Mouse (Mus musculus) liver, embryonic 13.5 days (tissue): ENCODE results near the gene Pls1. TPM values are rescaled to one million over a fixed set of nuclear protein-coding genes. Genes with fewer than 3 reads are reported as not detected.

Experiments
- ATAC-seq: fragments of 200-750 bp; cut with Nextera tagmentation; 2 replicates; pipeline ENCODE4 v1.8.0; 2017; ENCODE audit warnings: low read depth, mild to moderate bottlenecking, moderate number of reproducible peaks, moderate library complexity
- DNase-seq: peaks from one replicate; pipeline ENCODE4 v3.0.0; 2022
- H3K27ac ChIP-seq: fragments of 300-500 bp; sonication (generic); 2 replicates; pipeline ENCODE4 v1.5.1; 2015; ENCODE audit warnings: moderate library complexity, mild to moderate bottlenecking, inconsistent platforms
- H3K27me3 ChIP-seq: fragments of 300-500 bp; sonication (generic); 2 replicates; pipeline ENCODE4 v1.6.1; 2015; ENCODE audit warnings: mild to moderate bottlenecking, inconsistent platforms
- H3K36me3 ChIP-seq: fragments of 300-500 bp; sonication (generic); 2 replicates; pipeline ENCODE4 v1.6.1; 2015; ENCODE audit warnings: mild to moderate bottlenecking, inconsistent platforms
- H3K4me1 ChIP-seq: fragments of 300-500 bp; sonication (generic); replicated peaks from 2 replicates; pipeline ENCODE4 v1.6.1; 2015; ENCODE audit warnings: inconsistent platforms
- H3K4me2 ChIP-seq: fragments of 300-500 bp; sonication (generic); 2 replicates; pipeline ENCODE4 v1.6.1; 2015; ENCODE audit warnings: inconsistent platforms, mild to moderate bottlenecking, moderate library complexity
- H3K4me3 ChIP-seq: fragments of 300-500 bp; sonication (generic); replicated peaks from 2 replicates; pipeline ENCODE4 v1.5.1; 2015; ENCODE audit warnings: mild to moderate bottlenecking, inconsistent platforms
- H3K9ac ChIP-seq: fragments of 300-500 bp; sonication (generic); 2 replicates; pipeline ENCODE4 v1.6.1; 2015; ENCODE audit warnings: mild to moderate bottlenecking, inconsistent platforms
- H3K9me3 ChIP-seq: fragments of 300-500 bp; sonication (generic); replicated peaks from 2 replicates; pipeline ENCODE4 v1.6.1; 2016; ENCODE audit warnings: inconsistent platforms
- WGBS: fragments of 180-500 bp; shearing (Covaris S2); methylation state at CpG from one replicate; pipeline ENCODE4 v1.1.7; 2015; ENCODE audit not compliant: insufficient replicate concordance; 5-methylcytosine and 5-hydroxymethylcytosine counted together
- polyA plus RNA-seq: library from polyadenylated mRNA; unstranded; fragments of >200 nt; fragmentation: Nextera tagmentation; extraction: Ambion mirVana; gene quantifications from 2 replicates; pipeline ENCODE4 v1.2.1, GENCODE M21; 2015

Gene Pls1
- polyA plus RNA-seq, 1 experiment from 2014 or later: 9.6 TPM

DNA sequence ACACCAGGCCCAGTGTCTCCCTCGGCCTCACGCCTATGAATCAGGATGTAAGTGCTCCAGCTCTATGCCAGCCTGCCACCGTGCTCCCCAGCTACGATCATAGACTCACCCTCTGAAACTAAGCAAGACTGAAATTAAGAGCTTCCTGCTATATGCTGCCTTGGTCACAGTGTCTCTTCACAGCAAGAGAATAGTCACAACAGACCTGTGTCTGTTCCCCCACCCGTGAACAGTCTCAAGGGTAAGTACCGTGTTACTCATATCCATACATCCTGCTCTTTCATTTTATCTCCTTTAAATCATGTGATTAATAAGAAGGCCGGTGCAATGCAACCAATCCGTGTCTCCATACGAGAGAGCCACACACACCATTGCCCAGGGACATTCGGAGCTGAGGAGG, 9.4 kb downstream of the Pls1 start:
- Histone ChIP-seq H3K27me3 (no peaks in the 10 kb centered on the region), H3K4me2 (no peak overlapping the region), H3K9me3 (no peaks in the 10 kb centered on the region), H3K4me1 (no peaks in the 10 kb centered on the region), H3K36me3 (no peaks in the 10 kb centered on the region), H3K9ac (no peak overlapping the region), H3K27ac (no peak overlapping the region), H3K4me3 (no peak overlapping the region)
- ATAC-seq (no peak), DNase-seq (no peak)
- WGBS: 72% methylated on average over 10 of the region's 10 CpGs

DNA sequence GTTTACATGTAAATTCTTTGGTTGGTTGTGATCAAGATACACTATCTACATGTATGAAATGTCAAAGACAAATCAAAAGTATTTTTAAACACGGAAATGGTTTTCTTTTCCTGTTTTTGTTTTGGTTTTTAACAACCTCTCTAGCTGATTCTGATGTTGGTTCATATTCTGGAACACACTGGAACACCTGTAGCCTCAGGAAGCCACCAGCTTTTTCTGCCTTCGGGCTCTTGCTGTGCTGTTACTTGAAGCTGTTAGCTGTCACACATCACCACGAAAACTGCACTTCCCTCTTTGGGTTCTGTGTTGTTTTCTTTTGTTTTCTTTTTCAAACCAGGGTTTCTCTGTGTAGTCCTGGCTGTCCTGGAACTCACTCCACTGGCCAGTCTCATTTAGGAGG, 10.3 kb downstream of the Pls1 start:
- Histone ChIP-seq H3K36me3 (no peaks in the 10 kb centered on the region), H3K4me2 (no peak overlapping the region), H3K27me3 (no peaks in the 10 kb centered on the region), H3K4me1 (no peaks in the 10 kb centered on the region), H3K9me3 (no peaks in the 10 kb centered on the region), H3K4me3 (no peak overlapping the region), H3K27ac (no peak overlapping the region), H3K9ac (no peak overlapping the region)
- DNase-seq: no peak
- no peak for ATAC-seq
- WGBS: 28% methylated on average over 3 of the region's 3 CpGs

DNA sequence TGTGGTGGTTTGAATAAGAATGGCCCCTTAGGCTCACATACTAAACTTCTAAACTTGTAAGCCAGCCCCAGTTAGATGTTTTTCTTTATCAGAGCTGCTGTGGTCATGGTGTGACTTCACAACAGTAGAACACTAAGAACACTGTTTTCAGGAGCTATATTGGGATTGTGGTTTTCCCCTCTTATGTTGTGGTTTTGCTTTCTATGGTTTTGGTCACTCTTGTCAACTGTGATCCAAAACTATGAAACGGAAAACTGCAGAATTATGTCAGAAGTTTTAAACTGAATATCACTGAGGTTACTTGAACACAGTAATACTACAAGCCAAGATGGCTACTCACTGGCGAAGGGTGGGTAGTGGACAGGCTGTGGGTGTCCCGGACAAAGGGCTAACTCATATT, 12.4 kb downstream of the Pls1 start:
- no peak overlapping the region for H3K4me2 ChIP-seq
- ATAC-seq: no peak
- no peaks in the 10 kb centered on the region for H3K4me1 ChIP-seq
- H3K36me3 ChIP-seq: no peaks in the 10 kb centered on the region
- no peak overlapping the region for H3K27ac ChIP-seq
- DNase-seq: no peak
- no peaks in the 10 kb centered on the region for H3K9me3 ChIP-seq
- H3K27me3 ChIP-seq: no peaks in the 10 kb centered on the region
- no peak overlapping the region for H3K4me3 ChIP-seq
- no peak overlapping the region for H3K9ac ChIP-seq
- 49% methylated on average over 3 of the region's 3 CpGs for WGBS

DNA sequence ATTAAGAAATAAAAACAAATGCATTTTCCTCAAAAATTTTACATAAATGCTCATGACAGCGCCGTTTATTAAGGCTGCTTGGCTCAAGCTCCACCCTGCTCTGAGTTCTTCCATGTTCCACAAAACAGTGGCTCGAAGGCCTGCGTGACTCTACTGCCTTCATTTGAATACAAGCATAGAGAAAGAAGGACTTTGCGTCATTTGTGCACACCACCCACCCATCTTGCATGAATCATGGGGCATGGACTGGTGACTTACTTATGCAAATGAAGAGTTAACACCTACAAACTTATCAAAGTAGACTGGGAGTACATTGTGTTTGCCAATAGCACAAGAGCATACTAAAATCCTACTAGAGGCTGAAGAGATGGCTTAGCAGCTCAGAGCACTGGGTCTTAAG, 17.5 kb downstream of the Pls1 start:
- WGBS: 75% methylated on average over 5 of the region's 5 CpGs
- no peaks in the 10 kb centered on the region for H3K9me3 ChIP-seq
- no peak overlapping the region for H3K27ac ChIP-seq
- H3K9ac ChIP-seq: no peak overlapping the region
- ATAC-seq (no peak), DNase-seq (no peak)
- no peaks in the 10 kb centered on the region for H3K27me3 ChIP-seq
- 0 out of 2 replicates have a peak, but pooled peaks cover 3% of the 10 kb centered on the region for H3K4me1 ChIP-seq
- H3K36me3 ChIP-seq: no peaks in the 10 kb centered on the region
- no peak overlapping the region for H3K4me2 ChIP-seq
- H3K4me3 ChIP-seq: no peak overlapping the region

DNA sequence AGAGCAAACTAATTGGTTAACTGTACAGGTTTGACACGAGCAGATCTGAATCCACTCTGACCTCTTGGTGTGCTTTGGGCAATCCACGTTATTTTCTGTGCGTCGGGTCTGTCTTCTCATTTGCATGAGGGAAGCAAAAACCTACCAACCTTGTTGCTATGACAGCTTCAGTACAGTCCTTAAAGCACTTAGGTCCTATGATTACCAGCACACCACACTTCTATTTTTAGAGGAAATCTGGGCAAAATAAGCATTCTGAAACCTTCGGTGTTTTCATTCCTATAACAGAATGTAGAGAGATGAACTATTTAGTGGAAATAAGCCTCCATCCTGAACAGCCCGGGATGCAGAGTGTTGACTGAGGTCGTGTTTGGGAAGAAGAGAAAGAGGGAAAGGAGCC, 22.6 kb downstream of the Pls1 start:
- 66% methylated on average over 7 of the region's 7 CpGs for WGBS
- ATAC-seq: no peak

DNA sequence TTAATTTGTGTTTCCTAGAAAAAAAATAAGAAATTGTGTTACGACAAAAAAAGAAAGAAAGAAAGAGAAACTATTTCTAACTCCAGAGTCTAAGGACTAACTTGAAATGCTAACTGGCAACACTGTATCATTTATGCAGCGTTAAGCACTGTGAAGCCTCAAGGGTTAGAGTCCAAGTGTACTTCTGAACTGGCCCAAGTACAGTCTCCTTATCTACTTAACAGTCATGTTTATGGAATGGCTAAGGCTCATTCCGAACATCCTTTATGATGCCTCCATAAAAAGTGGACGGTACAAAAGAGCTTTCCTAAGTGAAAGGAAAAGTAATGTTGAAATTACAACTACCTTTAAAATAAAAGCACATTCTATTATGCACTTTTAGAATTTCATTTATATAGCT, 29.4 kb downstream of the Pls1 start:
- Histone ChIP-seq H3K27ac (no peak overlapping the region), H3K4me2 (no peak overlapping the region), H3K9ac (no peak overlapping the region), H3K4me1 (no peaks in the 10 kb centered on the region), H3K27me3 (no peaks in the 10 kb centered on the region), H3K36me3 (no peaks in the 10 kb centered on the region), H3K4me3 (no peak overlapping the region), H3K9me3 (no peaks in the 10 kb centered on the region)
- WGBS: 68% methylated on average over 4 of the region's 4 CpGs
- ATAC-seq (no peak), DNase-seq (no peak)

More for the DNA sequence above, 22.6 kb downstream of the Pls1 start:
- H3K27ac ChIP-seq: no peak overlapping the region
- no peak overlapping the region for H3K4me2 ChIP-seq
- H3K4me1 ChIP-seq: 0 out of 2 replicates have a peak, but pooled peaks cover 3% of the 10 kb centered on the region
- no peak overlapping the region for H3K9ac ChIP-seq
- no peaks in the 10 kb centered on the region for H3K36me3 ChIP-seq
- DNase-seq: no peak
- H3K4me3 ChIP-seq: no peak overlapping the region
- H3K9me3 ChIP-seq: no peaks in the 10 kb centered on the region
- H3K27me3 ChIP-seq: no peaks in the 10 kb centered on the region

DNA sequence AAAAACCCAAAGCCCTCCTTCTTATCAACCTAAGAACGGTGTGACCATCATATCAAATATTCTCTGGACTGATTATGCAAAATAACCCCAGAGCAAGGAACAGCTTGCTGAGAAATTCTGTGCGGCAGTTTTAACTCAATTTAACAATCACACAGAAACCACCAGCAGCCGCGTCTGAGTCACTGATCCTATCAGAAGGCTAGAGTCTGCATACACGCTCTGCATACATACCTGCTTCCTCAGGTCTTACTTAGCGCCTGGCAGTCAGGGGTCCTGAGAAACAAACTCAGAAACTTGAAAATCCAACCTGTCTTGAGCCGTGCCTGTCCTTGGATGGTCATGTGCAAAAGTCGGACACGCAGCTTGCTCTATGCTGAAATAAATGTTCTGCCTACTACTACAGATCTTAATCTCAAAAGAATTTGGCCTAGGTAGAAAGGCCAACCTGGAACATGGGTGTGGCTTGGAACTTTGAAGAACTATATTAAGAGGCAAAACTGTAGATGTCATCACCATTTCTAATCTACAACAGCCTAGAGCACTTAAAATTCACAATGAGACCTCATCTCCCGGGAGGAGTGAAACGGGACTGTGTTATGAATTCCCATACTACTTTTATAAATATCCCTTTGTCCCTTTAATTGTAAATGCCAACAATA, 30.0 kb downstream of the Pls1 start:
- no peak for ATAC-seq
- Histone ChIP-seq H3K36me3 (no peaks in the 10 kb centered on the region), H3K4me3 (no peak overlapping the region), H3K9me3 (no peaks in the 10 kb centered on the region), H3K27me3 (no peaks in the 10 kb centered on the region), H3K27ac (no peak overlapping the region), H3K4me2 (no peak overlapping the region), H3K4me1 (no peaks in the 10 kb centered on the region), H3K9ac (no peak overlapping the region)
- 60% methylated on average over 11 of the region's 11 CpGs for WGBS
- DNase-seq: no peak

DNA sequence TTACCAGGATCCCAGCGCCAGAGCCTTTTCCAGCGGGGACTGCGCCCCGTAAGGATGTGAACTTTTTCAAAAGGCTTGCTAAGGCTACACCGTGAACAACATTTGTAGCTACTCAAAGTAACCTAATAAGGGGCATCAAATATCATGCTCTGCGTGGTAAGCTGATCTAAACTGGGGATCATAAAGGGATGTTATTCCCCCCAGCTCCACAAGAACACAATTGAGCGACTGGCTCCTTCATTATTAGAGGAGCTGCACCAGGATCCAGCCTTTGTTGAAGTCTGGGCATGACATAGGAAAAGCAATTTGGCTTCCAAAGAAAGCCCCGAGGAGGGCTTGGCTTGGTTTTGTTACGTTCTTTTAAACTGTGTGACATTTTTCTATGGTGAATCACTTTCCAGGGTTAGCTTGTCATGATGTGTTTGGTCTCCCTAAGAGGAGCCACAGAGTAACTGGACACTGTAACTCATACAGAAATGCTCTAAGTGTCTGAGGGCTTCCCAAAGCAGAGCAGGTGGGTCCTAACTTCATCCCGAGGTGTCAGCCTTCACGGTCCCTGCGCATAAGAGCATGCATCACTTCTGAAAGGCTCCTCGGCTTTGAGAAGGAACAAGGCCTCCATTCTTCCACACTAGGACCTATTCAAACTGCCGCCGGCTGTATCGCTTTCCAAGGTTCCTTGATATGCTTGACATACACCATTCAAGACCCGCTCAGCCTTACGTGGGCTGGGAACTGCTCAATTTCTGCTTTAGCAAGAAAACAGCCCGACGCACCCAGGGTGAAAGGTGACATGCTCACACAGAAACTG, 31.2 kb downstream of the Pls1 start:
- Histone ChIP-seq H3K27ac (no peak overlapping the region), H3K4me1 (no peaks in the 10 kb centered on the region), H3K9ac (no peak overlapping the region), H3K27me3 (no peaks in the 10 kb centered on the region), H3K4me3 (no peak overlapping the region), H3K9me3 (no peaks in the 10 kb centered on the region), H3K4me2 (no peak overlapping the region), H3K36me3 (no peaks in the 10 kb centered on the region)
- ATAC-seq (no peak), DNase-seq (no peak)
- 78% methylated on average over 20 of the region's 20 CpGs for WGBS

DNA sequence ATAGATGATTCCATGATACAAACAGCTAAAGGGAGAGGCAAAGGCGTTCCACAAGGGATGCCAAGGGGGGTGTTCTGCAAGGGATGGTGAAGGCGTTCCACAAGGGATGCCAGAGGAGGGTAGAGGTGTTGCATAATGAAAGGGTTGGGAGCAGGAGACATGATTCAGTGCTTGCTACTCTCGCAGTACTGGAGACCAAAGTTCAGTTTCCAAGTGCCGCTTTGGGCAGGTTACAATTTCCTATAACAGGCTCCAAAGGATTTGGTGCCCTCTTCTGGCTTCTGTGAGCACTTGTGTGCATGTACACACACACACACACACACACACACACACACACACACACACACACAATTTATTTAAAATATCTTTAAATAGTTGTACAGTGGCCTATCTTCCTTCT, 33.3 kb downstream of the Pls1 start:
- H3K4me3 ChIP-seq: no peak overlapping the region
- H3K9me3 ChIP-seq: no peaks in the 10 kb centered on the region
- H3K36me3 ChIP-seq: no peaks in the 10 kb centered on the region
- H3K27ac ChIP-seq: no peak overlapping the region
- H3K4me2 ChIP-seq: no peak overlapping the region
- ATAC-seq (no peak), DNase-seq (no peak)
- 83% methylated on average over 4 of the region's 4 CpGs for WGBS
- no peak overlapping the region for H3K9ac ChIP-seq
- no peaks in the 10 kb centered on the region for H3K4me1 ChIP-seq
- no peaks in the 10 kb centered on the region for H3K27me3 ChIP-seq

DNA sequence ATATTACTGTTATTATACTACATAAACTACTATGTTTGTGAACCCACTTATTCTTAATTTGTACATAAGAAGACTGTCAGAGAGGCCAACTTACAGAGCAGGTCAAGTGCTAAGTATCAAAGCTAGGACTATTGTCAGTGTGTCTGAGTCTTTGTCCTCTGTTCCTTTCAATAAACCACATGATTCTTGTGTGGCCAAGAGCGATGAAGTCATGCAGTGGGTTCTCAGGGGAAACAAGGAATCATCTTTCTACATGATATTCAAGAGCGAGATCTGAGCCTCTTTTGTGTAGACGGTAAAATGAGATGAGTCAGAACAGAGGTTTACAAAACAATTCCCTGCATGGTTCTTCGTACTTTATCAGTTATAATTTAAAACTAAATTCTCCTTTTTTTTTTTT, 35.5 kb downstream of the Pls1 start:
- H3K9me3 ChIP-seq: no peaks in the 10 kb centered on the region
- no peaks in the 10 kb centered on the region; the same call in 1 of the 2 replicates for H3K4me1 ChIP-seq
- H3K36me3 ChIP-seq: no peaks in the 10 kb centered on the region
- no peak overlapping the region for H3K9ac ChIP-seq
- H3K4me3 ChIP-seq: no peak overlapping the region
- no peak overlapping the region for H3K27ac ChIP-seq
- ATAC-seq (no peak), DNase-seq (no peak)
- no peaks in the 10 kb centered on the region for H3K27me3 ChIP-seq
- no peak overlapping the region for H3K4me2 ChIP-seq
- 70% methylated on average over 4 of the region's 4 CpGs for WGBS

DNA sequence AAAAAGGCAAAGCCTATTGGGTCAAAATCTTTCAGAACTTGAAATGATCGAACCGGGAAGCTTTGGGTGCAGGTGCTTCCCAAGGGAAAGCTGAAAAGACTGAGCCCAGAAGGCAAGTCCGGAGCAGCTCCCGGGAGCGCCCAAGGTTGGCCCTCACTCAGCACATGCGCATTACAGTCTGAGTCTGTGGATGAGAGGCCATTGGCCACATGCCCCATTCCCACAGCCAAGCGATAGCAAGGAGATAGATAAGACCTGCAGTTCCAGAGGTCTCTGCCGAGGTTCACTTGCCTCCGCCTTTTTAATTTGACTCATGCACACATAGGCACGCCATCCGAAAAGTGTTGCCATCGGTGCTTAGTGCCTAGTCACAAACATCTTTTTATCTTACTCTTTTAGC, 39.7 kb downstream of the Pls1 start:
- no peak overlapping the region for H3K4me2 ChIP-seq
- H3K4me1 ChIP-seq: peaks cover 8% of the 10 kb centered on the region
- no peak overlapping the region for H3K4me3 ChIP-seq
- no peaks in the 10 kb centered on the region for H3K9me3 ChIP-seq
- no peak overlapping the region for H3K27ac ChIP-seq
- 61% methylated on average over 12 of the region's 12 CpGs for WGBS
- H3K9ac ChIP-seq: no peak overlapping the region
- no peak for ATAC-seq
- H3K27me3 ChIP-seq: no peaks in the 10 kb centered on the region
- H3K36me3 ChIP-seq: no peaks in the 10 kb centered on the region
- DNase-seq: no peak

DNA sequence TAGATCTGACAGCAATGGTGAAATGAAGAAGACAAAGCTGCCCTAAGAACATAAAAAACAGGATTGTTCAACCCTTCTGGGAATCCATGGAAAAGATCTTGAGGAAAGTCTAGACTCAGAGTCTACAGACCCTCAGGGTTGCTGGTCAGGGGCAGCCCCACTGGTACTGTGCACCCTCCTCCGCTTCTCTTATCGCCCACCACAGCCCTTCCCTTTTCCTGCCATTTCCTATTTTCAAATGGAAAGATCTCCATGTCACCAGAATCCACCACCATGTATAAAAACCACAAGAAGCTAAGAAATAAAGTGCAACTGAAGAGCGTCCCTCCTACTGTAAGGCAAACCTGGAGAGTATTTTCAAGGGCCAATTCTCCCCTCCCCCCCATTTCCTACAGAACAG, 41.3 kb downstream of the Pls1 start:
- no peak; the same call in 1 of the 2 replicates for ATAC-seq
- no peak overlapping the region for H3K4me2 ChIP-seq

More for the DNA sequence above, 41.3 kb downstream of the Pls1 start:
- Histone ChIP-seq H3K27ac (no peak overlapping the region), H3K27me3 (no peaks in the 10 kb centered on the region), H3K9ac (no peak overlapping the region), H3K9me3 (no peaks in the 10 kb centered on the region), H3K36me3 (no peaks in the 10 kb centered on the region), H3K4me1 (peaks cover 8% of the 10 kb centered on the region), H3K4me3 (no peak overlapping the region)
- DNase-seq: no peak
- WGBS: 22% methylated on average over 3 of the region's 3 CpGs
